Mouse (Mus musculus) cortical plate, adult 2 months (tissue): ENCODE data around the gene Mgat4c. TPM values are rescaled to one million over a fixed set of nuclear protein-coding genes. Genes with fewer than 3 reads are reported as not detected.

Experiments
- H3K27ac ChIP-seq: fragments of 200-500 bp; 2 replicates; pipeline ENCODE4 v1.5.1; 2012; ENCODE audit warnings: low read length, control low read depth, inconsistent platforms; ENCODE audit not compliant: insufficient read depth
- H3K4me1 ChIP-seq: fragments of 200-500 bp; 2 replicates; pipeline ENCODE4 v1.6.1; 2011; ENCODE audit warnings: low read length; ENCODE audit not compliant: control insufficient read depth, insufficient read depth
- H3K4me3 ChIP-seq: fragments of 200-500 bp; 2 replicates; pipeline ENCODE4 v1.5.1; 2011; ENCODE audit warnings: mild to moderate bottlenecking, low read length, control low read depth; ENCODE audit not compliant: insufficient read depth
- CTCF ChIP-seq: fragments of 200-500 bp; IDR thresholded peaks from 2 replicates; pipeline ENCODE4 v1.5.1; 2011; ENCODE audit warnings: mild to moderate bottlenecking, control low read depth, low read length; ENCODE audit not compliant: insufficient read depth; ENCODE audit errors: extremely low read depth
- POLR2A ChIP-seq: fragments of 200-500 bp; IDR thresholded peaks from 2 replicates; pipeline ENCODE4 v1.6.1; 2011; ENCODE audit warnings: mild to moderate bottlenecking, low read length, control low read depth; ENCODE audit not compliant: insufficient read depth; ENCODE audit errors: extremely low read depth
- polyA plus RNA-seq: library from polyadenylated mRNA; depleted of rRNA; stranded (reverse); fragments of >200 nt; gene quantifications from 2 replicates; pipeline ENCODE4 v1.2.3, GENCODE M21; 2012

Mgat4c gene
- polyA plus RNA-seq, 1 experiment = 4.3 TPM

DNA sequence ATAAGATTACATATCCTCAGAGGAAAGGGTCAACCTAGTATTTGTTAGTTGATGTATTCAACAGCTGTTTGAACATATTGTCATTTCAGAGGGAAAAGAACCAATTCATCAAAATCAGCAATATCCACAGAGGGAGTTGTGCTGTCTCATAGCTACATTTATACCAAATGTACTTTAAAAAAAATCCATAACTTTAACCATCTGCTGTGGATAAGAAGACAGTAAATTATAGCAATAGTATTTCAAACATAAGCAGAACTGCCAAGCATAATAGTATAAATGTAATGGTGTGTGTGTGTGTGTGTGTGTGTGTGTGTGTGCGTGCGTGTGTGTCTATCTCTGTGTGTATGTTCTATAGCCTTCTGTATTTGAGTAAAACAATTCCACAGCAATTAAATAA lies 127.5 kb downstream of the Mgat4c start:
- TF ChIP-seq POLR2A (no peak), CTCF (no peak)
- H3K27ac ChIP-seq = no peak overlapping the region

DNA sequence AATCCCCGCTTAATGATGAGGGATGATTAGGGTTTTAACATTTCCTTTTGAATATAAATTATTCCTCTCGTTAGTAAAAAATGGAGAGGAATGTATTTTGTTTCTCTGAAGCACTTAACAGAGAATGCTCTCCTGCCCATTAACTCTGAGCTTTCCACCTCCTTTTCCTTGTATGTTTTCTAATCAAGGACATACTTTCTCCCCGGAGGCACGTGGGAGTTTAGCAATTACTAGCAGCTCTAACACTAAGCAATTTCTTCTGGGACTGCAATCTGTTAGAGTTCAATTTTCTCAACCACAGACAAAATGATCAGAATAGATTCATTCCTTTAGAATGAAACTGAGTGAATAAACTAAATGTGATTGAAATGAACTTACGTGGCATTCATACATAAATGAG lies 135.6 kb downstream of the Mgat4c start:
- no peak for TF ChIP-seq CTCF
- TF ChIP-seq POLR2A = no peak
- Histone ChIP-seq H3K4me3 (no peak overlapping the region), H3K4me1 (no peaks in the 10 kb centered on the region), H3K27ac (no peak overlapping the region)

More for the DNA sequence above, 127.5 kb downstream of the Mgat4c start:
- Histone ChIP-seq H3K4me3 (no peak overlapping the region), H3K4me1 (no peaks in the 10 kb centered on the region)

DNA sequence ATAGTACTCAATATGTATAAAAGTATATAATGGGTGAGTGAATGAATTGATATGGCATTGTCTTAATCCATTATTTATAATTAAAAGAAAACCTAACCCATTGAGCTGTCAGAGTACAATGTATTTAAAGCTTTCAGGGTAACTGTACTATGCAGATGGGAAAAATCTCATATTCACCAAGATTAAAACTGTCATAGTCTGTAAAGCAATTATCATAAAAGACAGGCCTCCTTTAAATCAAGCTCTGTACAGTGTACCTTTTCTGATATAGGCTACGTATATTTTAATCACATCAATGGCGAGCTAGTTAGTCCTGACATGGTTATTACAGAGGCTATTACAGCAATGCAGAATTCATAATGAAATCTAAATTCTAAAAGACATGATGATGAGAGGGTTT lies 146.7 kb downstream of the Mgat4c start:
- no peak for TF ChIP-seq CTCF
- H3K4me1 ChIP-seq = no peaks in the 10 kb centered on the region
- no peak overlapping the region for H3K27ac ChIP-seq
- no peak overlapping the region for H3K4me3 ChIP-seq

DNA sequence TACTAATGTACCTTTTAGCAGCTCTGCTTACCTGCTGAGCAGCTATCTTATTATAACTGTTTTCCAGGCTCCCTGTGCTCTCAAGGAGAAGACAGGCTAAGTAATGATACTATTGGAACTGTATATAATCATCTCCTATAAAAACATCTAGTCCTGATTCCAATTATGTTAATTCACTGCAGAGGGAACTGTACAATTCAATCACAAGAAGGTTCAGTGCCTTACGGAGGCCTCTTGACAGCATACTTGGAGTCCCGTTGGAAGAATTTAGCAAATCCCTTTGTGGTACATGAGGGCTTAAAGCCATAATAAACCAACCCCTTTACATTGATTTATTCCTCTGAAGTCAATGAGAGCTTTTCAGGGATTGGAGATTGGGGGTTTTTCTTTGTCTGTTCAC lies 174.8 kb downstream of the Mgat4c start:
- TF ChIP-seq POLR2A (no peak), CTCF (no peak)
- H3K27ac ChIP-seq = no peak overlapping the region
- no peaks in the 10 kb centered on the region for H3K4me1 ChIP-seq
- no peak overlapping the region for H3K4me3 ChIP-seq

DNA sequence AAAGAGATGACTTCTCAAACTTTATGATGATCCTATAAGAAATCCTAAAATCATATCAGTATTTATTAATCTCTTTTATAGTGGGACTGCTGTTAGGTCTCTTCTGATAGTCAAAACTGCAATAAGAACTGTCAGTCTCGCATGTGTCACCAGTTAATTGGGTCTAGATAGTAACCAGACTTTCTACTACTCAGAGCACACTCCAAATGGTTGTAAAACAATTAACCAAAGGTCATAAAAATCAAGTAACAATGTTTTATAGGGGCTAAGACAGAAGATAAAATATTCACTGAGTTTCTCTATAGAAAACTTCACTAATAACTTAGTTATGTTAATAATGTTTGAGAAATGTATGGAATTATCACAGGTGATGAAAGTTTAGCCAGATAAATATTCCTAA lies 208.6 kb downstream of the Mgat4c start:
- no peak for TF ChIP-seq CTCF
- TF ChIP-seq POLR2A = no peak
- Histone ChIP-seq H3K4me3 (no peak overlapping the region), H3K27ac (no peak overlapping the region), H3K4me1 (no peaks in the 10 kb centered on the region)

DNA sequence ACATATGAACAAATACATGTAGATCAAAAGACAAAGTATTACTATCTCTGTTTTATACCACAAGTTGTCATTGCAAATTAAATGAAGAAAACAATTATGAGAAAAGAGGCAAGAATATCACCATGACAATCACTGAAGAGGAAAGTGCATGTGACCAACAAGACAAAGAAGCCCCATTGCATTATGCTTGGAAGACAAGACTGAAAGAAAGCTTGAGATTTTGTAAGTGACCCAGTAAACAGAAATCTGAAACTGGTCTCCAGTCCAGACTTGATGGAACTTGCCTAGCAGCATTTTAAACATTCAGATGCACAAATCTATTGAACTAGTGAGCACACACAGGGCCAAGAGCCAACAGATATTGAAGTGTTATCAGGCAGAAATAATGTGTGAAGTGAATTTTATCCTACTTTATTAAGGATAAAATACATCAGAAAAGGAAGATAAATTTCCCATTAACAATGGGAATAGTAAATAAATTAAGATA lies 236.1 kb downstream of the Mgat4c start:
- Histone ChIP-seq H3K27ac (no peak overlapping the region), H3K4me1 (no peaks in the 10 kb centered on the region), H3K4me3 (no peak overlapping the region)
- no peak for TF ChIP-seq POLR2A
- TF ChIP-seq CTCF = no peak

DNA sequence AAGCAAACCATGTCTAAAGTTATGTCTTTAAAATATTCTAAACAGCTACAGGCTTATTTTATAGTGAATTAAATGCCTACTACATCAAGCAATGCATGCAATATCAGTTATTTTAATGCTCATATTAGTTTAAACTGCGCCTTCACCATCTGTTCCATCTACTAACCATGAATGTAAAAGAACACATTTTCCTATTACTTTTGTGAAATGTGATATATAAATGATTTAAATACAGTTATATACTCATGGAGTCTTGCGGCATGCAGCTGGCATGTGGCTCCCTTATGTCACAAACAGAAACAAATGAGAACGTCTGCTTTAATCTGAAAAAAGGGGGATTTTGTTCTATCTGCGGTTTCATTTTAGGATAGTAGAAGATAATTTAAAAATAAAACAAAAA lies 316.3 kb downstream of the Mgat4c start:
- Histone ChIP-seq H3K27ac (no peak overlapping the region), H3K4me1 (no peaks in the 10 kb centered on the region), H3K4me3 (no peak overlapping the region)
- TF ChIP-seq CTCF = no peak
- no peak for TF ChIP-seq POLR2A

DNA sequence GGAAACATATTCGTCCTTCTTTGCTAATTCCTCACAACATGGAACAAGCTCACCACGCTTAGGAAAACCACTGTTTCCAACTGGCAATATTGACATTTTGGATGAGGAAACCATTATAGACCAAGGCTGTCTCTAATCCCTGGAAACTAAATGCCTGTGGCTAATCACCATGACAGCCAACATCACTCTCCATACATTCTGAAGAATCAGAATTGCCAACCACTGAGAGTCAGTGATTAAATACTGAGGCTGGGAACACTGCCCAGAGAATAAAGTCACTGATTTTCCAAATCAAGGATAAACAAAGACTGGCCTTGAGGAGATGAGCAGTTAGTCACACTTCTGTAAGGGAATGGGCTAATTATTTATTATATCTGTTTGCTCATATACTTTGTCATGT lies 361.2 kb downstream of the Mgat4c start:
- Histone ChIP-seq H3K27ac (no peak overlapping the region), H3K4me1 (no peaks in the 10 kb centered on the region), H3K4me3 (no peak overlapping the region)
- TF ChIP-seq POLR2A (no peak), CTCF (no peak)

DNA sequence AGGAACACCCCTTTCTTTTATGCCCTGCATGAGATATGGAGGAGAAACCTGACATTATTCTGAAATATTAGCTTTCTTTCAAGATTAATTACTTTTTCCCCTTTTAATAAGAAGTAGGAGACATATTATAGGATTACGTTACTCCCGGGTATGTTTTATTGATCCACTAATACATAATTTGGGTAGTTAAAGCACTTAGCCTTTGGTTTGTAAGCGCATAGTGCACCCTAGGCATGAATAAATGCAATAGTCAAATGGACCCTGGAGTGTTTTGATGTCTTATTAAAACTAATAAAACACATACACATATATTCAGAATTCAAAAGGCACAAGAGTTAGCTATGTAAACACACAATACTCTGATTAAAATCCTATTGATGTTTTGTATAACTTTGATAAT lies 374.9 kb downstream of the Mgat4c start:
- no peak for TF ChIP-seq CTCF
- TF ChIP-seq POLR2A = no peak
- H3K27ac ChIP-seq = no peak overlapping the region
- no peak overlapping the region for H3K4me3 ChIP-seq
- no peaks in the 10 kb centered on the region for H3K4me1 ChIP-seq

DNA sequence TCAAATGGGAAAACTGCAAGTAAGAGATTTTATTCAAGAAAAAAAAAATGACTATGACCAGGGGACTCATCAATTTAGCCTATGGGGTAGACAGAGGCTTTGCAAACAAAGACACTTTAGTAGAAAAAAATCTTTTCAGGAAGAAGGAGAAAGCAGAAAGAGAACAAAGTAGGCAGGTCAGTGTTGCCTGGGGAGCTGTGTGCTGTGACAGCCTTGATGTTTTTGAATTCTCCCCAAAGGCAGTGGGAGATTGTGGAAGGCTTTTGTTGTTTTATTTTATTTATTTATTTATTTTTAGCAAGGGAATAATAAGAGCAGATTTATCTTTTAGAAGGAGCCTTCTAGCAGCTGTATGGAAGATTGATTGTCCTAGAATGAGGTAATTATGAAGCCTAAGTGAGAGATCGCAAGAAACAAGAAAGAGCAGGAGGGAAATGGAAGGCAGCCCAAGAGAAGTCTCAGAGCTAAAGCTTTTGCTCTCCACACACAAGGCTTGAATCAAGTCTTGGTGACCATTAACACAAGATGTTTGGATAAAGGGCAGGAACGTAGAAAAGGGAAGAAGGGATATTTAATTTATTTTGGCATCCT lies 375.8 kb downstream of the Mgat4c start:
- no peaks in the 10 kb centered on the region for H3K4me1 ChIP-seq
- H3K4me3 ChIP-seq = no peak overlapping the region
- H3K27ac ChIP-seq = no peak overlapping the region
- no peak for TF ChIP-seq POLR2A
- no peak for TF ChIP-seq CTCF
